Mouse (Mus musculus): ENCODE results near the gene Ube2a. TPM values are rescaled to one million over a fixed set of nuclear protein-coding genes. Genes with fewer than 3 reads are reported as not detected.

Ube2a gene
- 72.7 and 93.4 TPM in 2 replicates for polyA plus RNA-seq (2012; ENCODE audit: insufficient read depth, insufficient read length, missing spikeins)

GRCm38 (mm10) chrX:36873765-36874164 lies at the start of gene Ube2a, which contains the start of gene C330007P06Rik:
Gene Ube2a (plus strand): TSS chrX:36873900.
Gene C330007P06Rik (minus strand): TSS chrX:36874111.
- H3K27ac ChIP-seq (ENCODE audit: insufficient read depth, low read depth, low read length): peak within 1 kb of the TSS; percentile 21
- TF ChIP-seq POLR2A (IDR thresholded peaks at IDR 0.05; ENCODE audit: borderline replicate concordance, low read depth, low read length) (no peak), CTCF (IDR thresholded peaks at IDR 0.05; ENCODE audit: low read depth, low read length) (no peak)

GRCm38 (mm10) chrX:36823932-36824711 lies 49.6 kb upstream of the Ube2a start:
- Histone ChIP-seq H3K4me3 (ENCODE audit: insufficient read depth, low read length) (no peak overlapping the region), H3K27ac (ENCODE audit: insufficient read depth, low read depth, low read length) (no peak overlapping the region), H3K4me1 (ENCODE audit: control insufficient read depth, insufficient read depth, low read length) (peaks cover 9% of the 10 kb centered on the region)
- TF ChIP-seq POLR2A (IDR thresholded peaks at IDR 0.05; ENCODE audit: borderline replicate concordance, low read depth, low read length): no peak
- no peak for TF ChIP-seq CTCF (IDR thresholded peaks at IDR 0.05; ENCODE audit: low read depth, low read length)

More at GRCm38 (mm10) chrX:36873765-36874164, at the start of gene Ube2a, which contains the start of gene C330007P06Rik:
- H3K4me3 ChIP-seq (ENCODE audit: insufficient read depth, low read length): peak within 1 kb of the TSS; percentile 76
- H3K4me1 ChIP-seq (ENCODE audit: control insufficient read depth, insufficient read depth, low read length): peaks cover 6% of the 10 kb centered on the region; the same call in 1 of the 2 replicates

- no peak for TF ChIP-seq CTCF (IDR thresholded peaks at IDR 0.05; ENCODE audit: low read depth, low read length)
- no peak for TF ChIP-seq POLR2A (IDR thresholded peaks at IDR 0.05; ENCODE audit: borderline replicate concordance, low read depth, low read length)
- no peak overlapping the region for H3K4me3 ChIP-seq (ENCODE audit: insufficient read depth, low read length)
- no peak overlapping the region for H3K27ac ChIP-seq (ENCODE audit: insufficient read depth, low read depth, low read length)
- peaks cover 9% of the 10 kb centered on the region for H3K4me1 ChIP-seq (ENCODE audit: control insufficient read depth, insufficient read depth, low read length)
Measured at GRCm38 (mm10) chrX:36825032-36825431, 48.7 kb upstream of the Ube2a start.

DNA sequence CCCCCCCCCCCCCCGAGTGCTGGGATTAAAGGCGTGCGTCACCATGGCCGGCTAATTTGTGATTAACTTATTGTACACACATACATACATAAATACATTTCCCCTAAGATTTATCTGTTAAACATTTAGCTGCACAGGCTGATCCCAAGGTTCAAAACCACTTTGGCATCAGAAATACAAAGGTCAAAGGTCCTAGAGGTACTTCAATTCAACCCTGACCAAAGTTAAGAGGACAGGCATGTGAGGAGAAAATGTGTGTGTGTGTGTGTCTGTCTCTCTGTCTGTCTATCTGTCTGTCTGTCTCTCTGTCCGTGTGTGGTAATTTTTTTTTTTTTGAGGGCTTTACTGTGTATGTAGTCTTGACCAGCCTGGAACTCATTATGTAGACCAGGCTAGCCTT lies 46.8 kb upstream of the Ube2a start:
- Histone ChIP-seq H3K27ac (ENCODE audit: insufficient read depth, low read depth, low read length) (no peak overlapping the region), H3K4me3 (ENCODE audit: insufficient read depth, low read length) (no peak overlapping the region), H3K4me1 (ENCODE audit: control insufficient read depth, insufficient read depth, low read length) (peaks cover 9% of the 10 kb centered on the region)
- TF ChIP-seq CTCF (IDR thresholded peaks at IDR 0.05; ENCODE audit: low read depth, low read length) (no peak), POLR2A (IDR thresholded peaks at IDR 0.05; ENCODE audit: borderline replicate concordance, low read depth, low read length) (no peak)

DNA sequence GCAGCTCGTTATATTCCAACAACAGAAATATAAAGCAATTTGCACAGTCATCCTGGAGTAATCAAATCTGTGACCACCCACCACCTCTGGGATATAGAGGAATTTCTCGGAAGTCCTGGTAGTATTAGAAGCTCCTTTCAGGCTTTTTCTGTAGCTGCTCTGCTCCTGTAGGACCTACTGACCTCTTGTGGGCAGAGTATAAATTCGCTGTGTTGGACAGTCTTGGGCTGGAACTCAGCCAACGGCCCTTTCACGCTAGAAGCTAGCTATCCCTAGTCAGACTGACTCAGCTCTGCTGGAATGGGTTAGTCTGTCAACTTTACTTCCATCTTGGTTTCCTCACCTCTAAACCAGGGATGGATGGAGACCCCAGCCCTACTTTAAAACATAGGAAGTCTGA lies 43.4 kb upstream of the Ube2a start:
- Histone ChIP-seq H3K27ac (ENCODE audit: insufficient read depth, low read depth, low read length) (no peak overlapping the region), H3K4me3 (ENCODE audit: insufficient read depth, low read length) (no peak overlapping the region), H3K4me1 (ENCODE audit: control insufficient read depth, insufficient read depth, low read length) (peaks cover 5% of the 10 kb centered on the region)
- no peak for TF ChIP-seq POLR2A (IDR thresholded peaks at IDR 0.05; ENCODE audit: borderline replicate concordance, low read depth, low read length)

- Histone ChIP-seq H3K27ac (ENCODE audit: insufficient read depth, low read depth, low read length) (no peak overlapping the region), H3K4me1 (ENCODE audit: control insufficient read depth, insufficient read depth, low read length) (no peaks in the 10 kb centered on the region), H3K4me3 (ENCODE audit: insufficient read depth, low read length) (no peak overlapping the region)
- TF ChIP-seq CTCF (IDR thresholded peaks at IDR 0.05; ENCODE audit: low read depth, low read length) (no peak), POLR2A (IDR thresholded peaks at IDR 0.05; ENCODE audit: borderline replicate concordance, low read depth, low read length) (no peak)
Measured at GRCm38 (mm10) chrX:36831632-36832031, 42.1 kb upstream of the Ube2a start.

- H3K27ac ChIP-seq (ENCODE audit: insufficient read depth, low read depth, low read length): no peak overlapping the region
- TF ChIP-seq POLR2A (IDR thresholded peaks at IDR 0.05; ENCODE audit: borderline replicate concordance, low read depth, low read length) (no peak), CTCF (IDR thresholded peaks at IDR 0.05; ENCODE audit: low read depth, low read length) (peak; percentile 47)
Measured at GRCm38 (mm10) chrX:36833397-36834084, 40.2 kb upstream of the Ube2a start.

GRCm38 (mm10) chrX:36837069-36837676 lies 36.5 kb upstream of the Ube2a start:
- Histone ChIP-seq H3K27ac (ENCODE audit: insufficient read depth, low read depth, low read length) (no peak overlapping the region), H3K4me1 (ENCODE audit: control insufficient read depth, insufficient read depth, low read length) (peaks cover 17% of the 10 kb centered on the region), H3K4me3 (ENCODE audit: insufficient read depth, low read length) (no peak overlapping the region)
- TF ChIP-seq CTCF (IDR thresholded peaks at IDR 0.05; ENCODE audit: low read depth, low read length): no peak
- no peak for TF ChIP-seq POLR2A (IDR thresholded peaks at IDR 0.05; ENCODE audit: borderline replicate concordance, low read depth, low read length)

More at GRCm38 (mm10) chrX:36833397-36834084, 40.2 kb upstream of the Ube2a start:
- no peaks in the 10 kb centered on the region for H3K4me1 ChIP-seq (ENCODE audit: control insufficient read depth, insufficient read depth, low read length)
- H3K4me3 ChIP-seq (ENCODE audit: insufficient read depth, low read length): no peak overlapping the region

DNA sequence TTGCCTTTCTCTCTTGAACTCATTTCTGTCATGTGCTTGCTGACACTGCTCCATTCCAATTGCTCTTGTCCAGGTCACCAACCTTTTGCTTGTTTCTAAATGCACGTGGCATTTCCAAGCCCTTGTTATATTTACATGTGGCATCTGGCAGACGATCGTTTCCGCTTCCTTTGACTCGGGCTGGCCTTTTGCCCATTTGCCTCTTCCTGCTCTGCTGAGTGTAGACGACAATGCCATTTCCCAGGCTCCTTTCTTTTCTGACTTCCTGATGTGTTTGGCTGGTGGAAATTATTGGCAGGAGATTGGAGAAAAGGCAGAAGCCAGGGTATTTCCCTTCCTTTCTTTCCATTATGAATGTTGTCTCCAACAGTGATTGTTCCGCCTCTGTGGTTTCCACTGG lies 34.3 kb upstream of the Ube2a start:
- TF ChIP-seq CTCF (IDR thresholded peaks at IDR 0.05; ENCODE audit: low read depth, low read length) (no peak), POLR2A (IDR thresholded peaks at IDR 0.05; ENCODE audit: borderline replicate concordance, low read depth, low read length) (no peak)
- H3K4me3 ChIP-seq (ENCODE audit: insufficient read depth, low read length): no peak overlapping the region
- peaks cover 29% of the 10 kb centered on the region for H3K4me1 ChIP-seq (ENCODE audit: control insufficient read depth, insufficient read depth, low read length)
- peak overlapping the region; percentile 71 for H3K27ac ChIP-seq (ENCODE audit: insufficient read depth, low read depth, low read length)

Measured in bone marrow macrophage, adult 2 months (primary cell).